Mouse (Mus musculus) adrenal gland, adult 2 months (tissue): Measurements from ENCODE around the gene Eral1. TPM values are rescaled to one million over a fixed set of nuclear protein-coding genes. Genes with fewer than 3 reads are reported as not detected.

ENCODE experiments used
- DNase-seq: peaks from one replicate; pipeline ENCODE4 v3.0.0; 2021
- microRNA-seq, 2 experiments: library from miRNA; unstranded; fragments of <30 nt; microRNA quantifications; one replicate each; pipeline ENCODE4 v1.2.0; 2021
- polyA plus RNA-seq: library from polyadenylated mRNA; depleted of rRNA; stranded (reverse); fragments of >200 nt; gene quantifications from 2 replicates; pipeline ENCODE4 v1.2.3, GENCODE M21; 2012; rRNA removed
- total RNA-seq, 2 experiments: library from RNA; stranded (reverse); gene quantifications; 2 replicates each; pipeline ENCODE4 v1.2.3; 2021

The Eral1 gene
- total and polyA plus RNA-seq, 3 experiments: 30.1 to 49.7 (median 35.0) TPM

GRCm38 (mm10) chr11:78037831-78038752 lies 42.1 kb downstream of the Eral1 start, which contains the start of gene Flot2:
Gene Flot2 (plus strand): TSS chr11:78037931.
- peak; percentile 79 for DNase-seq

- no peak for DNase-seq
Observed at GRCm38 (mm10) chr11:78036791-78037190, 43.4 kb downstream of the Eral1 start.

GRCm38 (mm10) chr11:78033931-78034617 lies 46.1 kb downstream of the Eral1 start:
- DNase-seq: peak; percentile 84

- DNase-seq: no peak
Observed at GRCm38 (mm10) chr11:78032809-78033195, 47.4 kb downstream of the Eral1 start.

GRCm38 (mm10) chr11:78031947-78032808 lies 48.0 kb downstream of the Eral1 start, which contains the start of gene Dhrs13:
Gene Dhrs13 (plus strand): TSS chr11:78032280.
- peak; percentile 97 for DNase-seq

- no peak for DNase-seq
Observed at GRCm38 (mm10) chr11:78031389-78031788, 48.8 kb downstream of the Eral1 start.

GRCm38 (mm10) chr11:78030600-78030999 lies 49.6 kb downstream of the Eral1 start:
- DNase-seq: no peak

- DNase-seq: no peak
Observed at GRCm38 (mm10) chr11:78029240-78029639, 50.9 kb downstream of the Eral1 start.

- no peak for DNase-seq
Observed at GRCm38 (mm10) chr11:78023607-78024006, 56.6 kb downstream of the Eral1 start.

Small RNAs within 50 kb of the gene (microRNA-seq; reads per million reads assigned to microRNA genes)
- 126 to 1,370 reads per million in 2 experiments for gene Mir144
- 0 reads per million in 2 experiments for gene Mir451a
- 0 reads per million in 2 experiments for gene Mir451b

Other genes starting within 250 kb of the Eral1 start
- gene Pipox, start 186.3 kb downstream of the Eral1 start, total RNA-seq: 1 to 10 TPM in 1 of 2 experiments, under 1 TPM in 1; 0.35 to 1.8 TPM
- 3.0 and 4.3 TPM in 2 replicates for gene Pipox, start 186.3 kb downstream of the Eral1 start, polyA plus RNA-seq
- gene Sez6, start 149.6 kb downstream of the Eral1 start, total RNA-seq: 1 to 10 TPM; 2.9 to 4.4 TPM
- gene Sez6, start 149.6 kb downstream of the Eral1 start, polyA plus RNA-seq: 1.5 and 2.0 TPM in 2 replicates
- 10 to 100 TPM; 47.1 to 53.2 TPM for gene Phf12, start 97.6 kb downstream of the Eral1 start, total RNA-seq
- gene Phf12, start 97.6 kb downstream of the Eral1 start, polyA plus RNA-seq: 69.1 and 70.3 TPM in 2 replicates
- 10 to 100 TPM in 1 of 2 experiments, 1 to 10 TPM in 1; 8.9 to 17.3 TPM for gene Dhrs13, start 48.1 kb downstream of the Eral1 start, total RNA-seq
- 20.3 and 26.3 TPM in 2 replicates for gene Dhrs13, start 48.1 kb downstream of the Eral1 start, polyA plus RNA-seq
- 10 to 100 TPM; 85.6 to 88.9 TPM for gene Flot2, start 42.5 kb downstream of the Eral1 start, total RNA-seq
- gene Flot2, start 42.5 kb downstream of the Eral1 start, polyA plus RNA-seq: 144 and 179 TPM in 2 replicates
- 10 to 100 TPM; 19.7 to 24.2 TPM for gene Fam222b, start 14.3 kb upstream of the Eral1 start, total RNA-seq
- gene Fam222b, start 14.3 kb upstream of the Eral1 start, polyA plus RNA-seq: 38.4 and 41.7 TPM in 2 replicates
- gene Traf4, start 85.2 kb upstream of the Eral1 start, total RNA-seq: 10 to 100 TPM; 29.8 to 31.2 TPM
- gene Traf4, start 85.2 kb upstream of the Eral1 start, polyA plus RNA-seq: 128 and 131 TPM in 2 replicates
- gene Nek8, start 96.3 kb upstream of the Eral1 start, total RNA-seq: 10 to 100 TPM in 1 of 2 experiments, 1 to 10 TPM in 1; 6.5 to 12.1 TPM
- 26.7 and 30.5 TPM in 2 replicates for gene Nek8, start 96.3 kb upstream of the Eral1 start, polyA plus RNA-seq
- gene Tlcd1, start 96.3 kb upstream of the Eral1 start, total RNA-seq: 10 to 100 TPM; 40.4 to 61.5 TPM
- gene Tlcd1, start 96.3 kb upstream of the Eral1 start, polyA plus RNA-seq: 319 and 423 TPM in 2 replicates
- gene Rpl23a, start 103.2 kb upstream of the Eral1 start, total RNA-seq: 1,000 to 10,000 TPM; 1,792 to 2,242 TPM
- gene Rpl23a, start 103.2 kb upstream of the Eral1 start, polyA plus RNA-seq: 21.4 and 29.1 TPM in 2 replicates
- 10 to 100 TPM; 64.7 to 99.1 TPM for gene Rab34, start 108.0 kb upstream of the Eral1 start, total RNA-seq
- 240 and 334 TPM in 2 replicates for gene Rab34, start 108.0 kb upstream of the Eral1 start, polyA plus RNA-seq
- 10 to 100 TPM; 20.5 to 24.4 TPM for gene Proca1, start 113.0 kb upstream of the Eral1 start, total RNA-seq
- gene Proca1, start 113.0 kb upstream of the Eral1 start, polyA plus RNA-seq: 1.2 and 1.6 TPM in 2 replicates
- 100 to 1,000 TPM; 104 to 111 TPM for gene Sdf2, start 165.4 kb upstream of the Eral1 start, total RNA-seq
- 89.7 and 103 TPM in 2 replicates for gene Sdf2, start 165.4 kb upstream of the Eral1 start, polyA plus RNA-seq
- 10 to 100 TPM; 57.5 to 76.7 TPM for gene Supt6, start 165.6 kb upstream of the Eral1 start, total RNA-seq
- gene Supt6, start 165.6 kb upstream of the Eral1 start, polyA plus RNA-seq: 23.2 and 31.3 TPM in 2 replicates
- gene 2610507B11Rik, start 181.4 kb upstream of the Eral1 start, total RNA-seq: 100 to 1,000 TPM; 165 to 168 TPM
- gene 2610507B11Rik, start 181.4 kb upstream of the Eral1 start, polyA plus RNA-seq: 80.0 and 91.9 TPM in 2 replicates
- gene BC030499, start 210.5 kb upstream of the Eral1 start, total RNA-seq: under 1 TPM in 1 of 2 experiments, not detected in 1; 0.61 TPM
- gene BC030499, start 210.5 kb upstream of the Eral1 start, polyA plus RNA-seq: 0.07 and 0.08 TPM in 2 replicates
- 1 to 10 TPM; 3.0 to 4.1 TPM for gene Spag5, start 221.1 kb upstream of the Eral1 start, total RNA-seq
- gene Spag5, start 221.1 kb upstream of the Eral1 start, polyA plus RNA-seq: 1.9 and 3.6 TPM in 2 replicates
- 10 to 100 TPM; 25.1 to 28.0 TPM for gene Aldoc, start 242.6 kb upstream of the Eral1 start, total RNA-seq
- gene Aldoc, start 242.6 kb upstream of the Eral1 start, polyA plus RNA-seq: 15.7 and 26.0 TPM in 2 replicates
- 10 to 100 TPM; 57.3 to 61.3 TPM for gene Pigs, start 248.0 kb upstream of the Eral1 start, total RNA-seq
- gene Pigs, start 248.0 kb upstream of the Eral1 start, polyA plus RNA-seq: 161 and 184 TPM in 2 replicates